Mouse (Mus musculus): ENCODE data around the gene Huwe1. TPM values are rescaled to one million over a fixed set of nuclear protein-coding genes. Genes with fewer than 3 reads are reported as not detected.
A peak's percentile ranks its signal among the peaks of the same experiment; 100 is the strongest.

Gene Huwe1
- polyA plus RNA-seq, 1 experiment from 2014 or later, result 47.6 TPM

GRCm38 (mm10) chrX:151929390-151929789, 128.8 kb downstream of the Huwe1 start:
- no peak for ATAC-seq
- no peaks in the 10 kb centered on the region; the same call in 1 of the 2 replicates for H3K27me3 ChIP-seq (replicated peaks; ENCODE audit: control insufficient read depth, insufficient read depth, low read length)
- WGBS, result 97% methylated on average over 6 of the region's 6 CpGs
- no peak overlapping the region for H3K4me2 ChIP-seq (ENCODE audit: low read length)
- no peak overlapping the region for H3K27ac ChIP-seq (ENCODE audit: low read depth, low read length)
- no peaks in the 10 kb centered on the region for H3K9me3 ChIP-seq (ENCODE audit: control insufficient read depth, low read length)
- no peak overlapping the region for H3K9ac ChIP-seq (ENCODE audit: low read depth, low read length)
- no peaks in the 10 kb centered on the region for H3K4me1 ChIP-seq (ENCODE audit: control insufficient read depth, insufficient read depth, low read depth, low read length)
- H3K4me3 ChIP-seq (ENCODE audit: low read length), result no peak overlapping the region
- H3K36me3 ChIP-seq (ENCODE audit: control insufficient read depth, insufficient read depth, low read length), result peaks cover 33% of the 10 kb centered on the region

GRCm38 (mm10) chrX:151938852-151939251, 138.2 kb downstream of the Huwe1 start:
- H3K27ac ChIP-seq (ENCODE audit: low read depth, low read length), result no peak overlapping the region
- no peak overlapping the region for H3K4me3 ChIP-seq (ENCODE audit: low read length)
- ATAC-seq, result no peak
- WGBS, result 64% methylated on average over 2 of the region's 2 CpGs
- no peak overlapping the region for H3K9ac ChIP-seq (ENCODE audit: low read depth, low read length)
- H3K4me2 ChIP-seq (ENCODE audit: low read length), result no peak overlapping the region
- no peaks in the 10 kb centered on the region for H3K4me1 ChIP-seq (ENCODE audit: control insufficient read depth, insufficient read depth, low read depth, low read length)
- no peaks in the 10 kb centered on the region for H3K9me3 ChIP-seq (ENCODE audit: control insufficient read depth, low read length)
- H3K27me3 ChIP-seq (replicated peaks; ENCODE audit: control insufficient read depth, insufficient read depth, low read length), result no peaks in the 10 kb centered on the region; the same call in 1 of the 2 replicates
- peaks cover 2% of the 10 kb centered on the region; the same call in 1 of the 2 replicates for H3K36me3 ChIP-seq (ENCODE audit: control insufficient read depth, insufficient read depth, low read length)

- no peak overlapping the region for H3K4me3 ChIP-seq (ENCODE audit: low read length)
- H3K4me1 ChIP-seq (ENCODE audit: control insufficient read depth, insufficient read depth, low read depth, low read length), result no peaks in the 10 kb centered on the region
- no peaks in the 10 kb centered on the region for H3K36me3 ChIP-seq (ENCODE audit: control insufficient read depth, insufficient read depth, low read length)
- 0 out of 2 replicates have a peak, but pooled peaks have one; percentile 14 for ATAC-seq
- H3K9me3 ChIP-seq (ENCODE audit: control insufficient read depth, low read length), result no peaks in the 10 kb centered on the region
- WGBS, result 55% methylated on average over 1 of the region's 1 CpGs
- no peak overlapping the region for H3K27ac ChIP-seq (ENCODE audit: low read depth, low read length)
- no peak overlapping the region for H3K4me2 ChIP-seq (ENCODE audit: low read length)
- H3K27me3 ChIP-seq (replicated peaks; ENCODE audit: control insufficient read depth, insufficient read depth, low read length), result no peaks in the 10 kb centered on the region
- no peak overlapping the region for H3K9ac ChIP-seq (ENCODE audit: low read depth, low read length)
Measured at GRCm38 (mm10) chrX:151946986-151947385, 146.4 kb downstream of the Huwe1 start.

GRCm38 (mm10) chrX:151947781-151948180, 147.2 kb downstream of the Huwe1 start:
- Histone ChIP-seq H3K4me3 (ENCODE audit: low read length) (no peak overlapping the region), H3K4me1 (ENCODE audit: control insufficient read depth, insufficient read depth, low read depth, low read length) (no peaks in the 10 kb centered on the region), H3K36me3 (ENCODE audit: control insufficient read depth, insufficient read depth, low read length) (no peaks in the 10 kb centered on the region), H3K4me2 (ENCODE audit: low read length) (no peak overlapping the region), H3K9me3 (ENCODE audit: control insufficient read depth, low read length) (no peaks in the 10 kb centered on the region), H3K9ac (ENCODE audit: low read depth, low read length) (no peak overlapping the region), H3K27me3 (replicated peaks; ENCODE audit: control insufficient read depth, insufficient read depth, low read length) (no peaks in the 10 kb centered on the region), H3K27ac (ENCODE audit: low read depth, low read length) (no peak overlapping the region)
- no peak for ATAC-seq
- WGBS, result 77% methylated on average over 3 of the region's 3 CpGs

GRCm38 (mm10) chrX:151950231-151950630, 149.6 kb downstream of the Huwe1 start:
- Histone ChIP-seq H3K36me3 (ENCODE audit: control insufficient read depth, insufficient read depth, low read length) (no peaks in the 10 kb centered on the region), H3K4me2 (ENCODE audit: low read length) (no peak overlapping the region), H3K9me3 (ENCODE audit: control insufficient read depth, low read length) (no peaks in the 10 kb centered on the region), H3K4me1 (ENCODE audit: control insufficient read depth, insufficient read depth, low read depth, low read length) (no peaks in the 10 kb centered on the region), H3K27ac (ENCODE audit: low read depth, low read length) (no peak overlapping the region), H3K9ac (ENCODE audit: low read depth, low read length) (no peak overlapping the region), H3K27me3 (replicated peaks; ENCODE audit: control insufficient read depth, insufficient read depth, low read length) (no peaks in the 10 kb centered on the region), H3K4me3 (ENCODE audit: low read length) (no peak overlapping the region)
- ATAC-seq, result no peak
- WGBS, result 71% methylated on average over 1 of the region's 1 CpGs

GRCm38 (mm10) chrX:151951181-151951580, 150.6 kb downstream of the Huwe1 start:
- no peak for ATAC-seq
- WGBS, result 84% methylated on average over 3 of the region's 3 CpGs
- no peak overlapping the region for H3K4me3 ChIP-seq (ENCODE audit: low read length)

More at GRCm38 (mm10) chrX:151951181-151951580, 150.6 kb downstream of the Huwe1 start:
- Histone ChIP-seq H3K27me3 (replicated peaks; ENCODE audit: control insufficient read depth, insufficient read depth, low read length) (no peaks in the 10 kb centered on the region), H3K27ac (ENCODE audit: low read depth, low read length) (no peak overlapping the region), H3K4me2 (ENCODE audit: low read length) (no peak overlapping the region), H3K4me1 (ENCODE audit: control insufficient read depth, insufficient read depth, low read depth, low read length) (no peaks in the 10 kb centered on the region), H3K9ac (ENCODE audit: low read depth, low read length) (no peak overlapping the region), H3K36me3 (ENCODE audit: control insufficient read depth, insufficient read depth, low read length) (no peaks in the 10 kb centered on the region), H3K9me3 (ENCODE audit: control insufficient read depth, low read length) (no peaks in the 10 kb centered on the region)

MicroRNAs encoded within 50 kb of the gene (microRNA counts, 519-probe panel; counts per million panel counts)
- 2,750 counts per million, percentile 73 among the panel's probes with 10 or more counts for microRNA mmu-miR-98

Small RNAs within 50 kb of the gene (microRNA-seq; reads per million reads assigned to microRNA genes)
- gene Mir3113 (not detected), gene Mir98 (5,036 reads per million, percentile 91 among the genes with 10 or more reads in this experiment), gene Mirlet7f-2 (2,891 reads per million, percentile 85 among the genes with 10 or more reads in this experiment)

Other genes with a start within 250 kb of the Huwe1 start
- gene Hsd17b10, start 201.0 kb downstream of the Huwe1 start, polyA plus RNA-seq (2015; fragmentation: Nextera tagmentation; extraction: Ambion mirVana), result 122 and 137 TPM in 2 replicates
- 1.9 TPM in 2 replicates for gene Ribc1, start 215.5 kb downstream of the Huwe1 start, polyA plus RNA-seq (2015; fragmentation: Nextera tagmentation; extraction: Ambion mirVana)
- gene Smc1a, start 215.6 kb downstream of the Huwe1 start, polyA plus RNA-seq (2015; fragmentation: Nextera tagmentation; extraction: Ambion mirVana), result 68.4 and 74.2 TPM in 2 replicates